17 mouse cellular contexts compared by ENCODE assay signal in the genomic region with DNA sequence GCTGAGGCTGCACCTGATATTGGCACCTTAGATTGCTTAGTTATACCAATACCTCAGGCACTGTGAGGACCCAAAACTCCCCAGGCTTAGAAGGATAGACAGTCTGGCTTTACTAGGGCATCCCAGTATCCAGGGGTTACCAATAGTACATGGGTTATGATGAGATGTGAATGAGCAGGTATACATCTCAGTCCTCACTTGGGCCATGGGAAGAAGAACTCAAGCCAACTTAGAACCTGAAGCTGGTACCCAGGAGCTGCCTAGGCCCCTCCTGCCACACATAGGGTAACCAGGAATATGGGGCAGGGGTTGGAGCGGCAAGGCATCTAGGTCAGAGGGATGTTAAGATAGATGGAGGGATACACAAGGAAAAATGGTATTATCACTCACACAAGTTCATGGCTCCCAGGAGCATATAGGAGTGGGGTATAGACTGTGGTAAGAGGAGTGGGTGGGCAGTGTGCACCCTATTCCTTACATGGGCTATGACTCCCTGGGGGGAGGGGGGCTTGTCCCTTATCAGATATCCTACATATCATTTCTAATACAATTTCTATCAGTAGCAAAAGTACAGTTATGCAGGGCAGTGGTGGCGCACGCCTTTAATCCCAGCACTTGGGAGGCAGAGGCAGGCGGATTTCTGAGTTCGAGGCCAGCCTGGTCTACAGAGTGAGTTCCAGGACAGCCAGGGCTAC. TPM values are rescaled to one million over a fixed set of nuclear protein-coding genes. Genes with fewer than 3 reads are reported as not detected.
"Had no signal": no experiment of that assay in that cellular context is flagged by ENCODE, and none has a peak within 500 bp of the region (broad histone marks: within the 10 kb centered on the region; RNA-seq: fewer than 3 reads in every experiment).

No protein-coding gene starts in this region.

- H3K4me3 ChIP-seq: lung, embryonic 15.5 days; megakaryocyte, embryonic 14.5 days; midbrain, embryonic 12.5 days; midbrain, embryonic 15.5 days; neural tube, embryonic 12.5 days; stomach, embryonic 15.5 days had no signal

- H3K9me3 ChIP-seq: lung, embryonic 15.5 days; midbrain, embryonic 12.5 days; midbrain, embryonic 15.5 days; neural tube, embryonic 12.5 days; stomach, embryonic 15.5 days had no signal

- H3K36me3 ChIP-seq: lung, embryonic 15.5 days; midbrain, embryonic 15.5 days; stomach, embryonic 15.5 days had no signal

- H3K27ac ChIP-seq: lung, embryonic 15.5 days; macrophage; midbrain, embryonic 12.5 days; midbrain, embryonic 15.5 days; neural tube, embryonic 12.5 days; stomach, embryonic 15.5 days; stomach, postnatal 0 days had no signal

- H3K9ac ChIP-seq: lung, embryonic 15.5 days; midbrain, embryonic 12.5 days; midbrain, embryonic 15.5 days; neural tube, embryonic 12.5 days; stomach, embryonic 15.5 days had no signal

- ATAC-seq: lung, postnatal 0 days; midbrain, embryonic 15.5 days had no signal

- H3K4me2 ChIP-seq: lung, embryonic 15.5 days; midbrain, embryonic 12.5 days; midbrain, embryonic 15.5 days; neural tube, embryonic 12.5 days; stomach, embryonic 15.5 days had no signal

- DNase-seq: lung, adult 2 months; lung, postnatal 14 days; lung, postnatal 36 days; right cerebral cortex, postnatal 14 days; thymus, adult 2 months; thymus, postnatal 25 days; thymus, postnatal 4 days had no signal

- H3K27me3 ChIP-seq: midbrain, embryonic 15.5 days had no signal

RNA-seq across cellular contexts. Expression of a gene that starts 12.8 kb away (rescaled TPM):
- total RNA-seq: megakaryocyte progenitor cell, adult 5-6 weeks had no signal
